Mouse (Mus musculus): ENCODE measurements around the gene Utp4. TPM values are rescaled to one million over a fixed set of nuclear protein-coding genes. Genes with fewer than 3 reads are reported as not detected.

Gene Utp4
- polyA plus RNA-seq (2014; fragmentation: Nextera tagmentation; extraction: Ambion mirVana) = 72.7 and 73.6 TPM in 2 replicates

- H3K4me3 ChIP-seq (ENCODE audit: low read depth, low read length) = peak within 1 kb of the TSS; percentile 88
- no peaks in the 10 kb centered on the region for H3K27me3 ChIP-seq (ENCODE audit: control insufficient read depth, insufficient read depth, low read length)
- WGBS = under 1% methylated on average over 63 of the region's 63 CpGs
- 0 out of 2 replicates have a peak, but pooled peaks cover 2% of the 10 kb centered on the region for H3K36me3 ChIP-seq (ENCODE audit: control insufficient read depth, insufficient read depth, low read length)
- H3K4me1 ChIP-seq (ENCODE audit: control insufficient read depth, insufficient read depth, low read length) = peaks cover 9% of the 10 kb centered on the region; the same call in 1 of the 2 replicates
- peak; percentile 96 for ATAC-seq (ENCODE audit: low FRiP score)
- H3K4me2 ChIP-seq = peak within 1 kb of the TSS; percentile 64
- peak within 1 kb of the TSS; percentile 97 for H3K9ac ChIP-seq (ENCODE audit: low read length)
- peak; percentile 98 for DNase-seq (ENCODE audit: low spot score, missing footprints)
- peak within 1 kb of the TSS; percentile 90 for H3K27ac ChIP-seq (ENCODE audit: low read depth, low read length)
- H3K9me3 ChIP-seq (ENCODE audit: control insufficient read depth, low read length) = no peaks in the 10 kb centered on the region
These were observed at the start of gene Utp4 for GRCm38 (mm10) chr8:106893481-106894156. Gene Utp4, plus strand, starts transcription at chr8:106893636.

DNA sequence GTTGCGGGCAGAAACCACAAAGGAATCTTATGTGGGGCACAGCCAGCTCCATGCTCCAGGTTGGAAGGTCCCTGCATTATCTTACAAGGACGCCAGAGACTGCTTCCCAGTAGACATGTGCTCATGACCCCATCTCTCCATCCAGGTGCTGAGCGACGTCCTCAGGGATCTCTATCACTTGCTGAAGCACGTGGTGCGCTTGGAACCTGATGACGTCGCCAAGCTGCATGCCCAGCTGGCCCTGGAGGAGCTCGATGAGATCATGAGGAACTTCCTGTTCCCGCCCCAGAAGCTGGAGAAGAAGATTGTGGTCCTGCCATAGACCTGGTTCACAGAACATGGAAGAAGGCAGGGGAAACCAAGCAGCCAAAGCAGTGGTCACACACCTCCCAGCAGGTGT lies 43.4 kb upstream of the Utp4 start:
- H3K36me3 ChIP-seq (ENCODE audit: control insufficient read depth, insufficient read depth, low read length) = no peaks in the 10 kb centered on the region
- H3K9ac ChIP-seq (ENCODE audit: low read length) = no peak overlapping the region
- no peaks in the 10 kb centered on the region for H3K27me3 ChIP-seq (ENCODE audit: control insufficient read depth, insufficient read depth, low read length)
- no peak overlapping the region for H3K4me2 ChIP-seq
- 95% methylated on average over 10 of the region's 10 CpGs for WGBS
- no peaks in the 10 kb centered on the region for H3K9me3 ChIP-seq (ENCODE audit: control insufficient read depth, low read length)
- no peak overlapping the region for H3K27ac ChIP-seq (ENCODE audit: low read depth, low read length)
- no peak overlapping the region for H3K4me3 ChIP-seq (ENCODE audit: low read depth, low read length)
- DNase-seq (ENCODE audit: low spot score, missing footprints) = no peak
- no peaks in the 10 kb centered on the region for H3K4me1 ChIP-seq (ENCODE audit: control insufficient read depth, insufficient read depth, low read length)
- no peak for ATAC-seq (ENCODE audit: low FRiP score)

- Histone ChIP-seq H3K9me3 (ENCODE audit: control insufficient read depth, low read length) (no peaks in the 10 kb centered on the region), H3K4me3 (ENCODE audit: low read depth, low read length) (no peak overlapping the region), H3K4me2 (no peak overlapping the region), H3K36me3 (ENCODE audit: control insufficient read depth, insufficient read depth, low read length) (no peaks in the 10 kb centered on the region; the same call in 1 of the 2 replicates), H3K27ac (ENCODE audit: low read depth, low read length) (no peak overlapping the region), H3K9ac (ENCODE audit: low read length) (no peak overlapping the region), H3K4me1 (ENCODE audit: control insufficient read depth, insufficient read depth, low read length) (no peaks in the 10 kb centered on the region), H3K27me3 (ENCODE audit: control insufficient read depth, insufficient read depth, low read length) (no peaks in the 10 kb centered on the region)
- 48% methylated on average over 8 of the region's 8 CpGs for WGBS
- no peak for ATAC-seq (ENCODE audit: low FRiP score)
- no peak for DNase-seq (ENCODE audit: low spot score, missing footprints)
These were observed 38.7 kb upstream of the Utp4 start for GRCm38 (mm10) chr8:106854534-106855241.

DNA sequence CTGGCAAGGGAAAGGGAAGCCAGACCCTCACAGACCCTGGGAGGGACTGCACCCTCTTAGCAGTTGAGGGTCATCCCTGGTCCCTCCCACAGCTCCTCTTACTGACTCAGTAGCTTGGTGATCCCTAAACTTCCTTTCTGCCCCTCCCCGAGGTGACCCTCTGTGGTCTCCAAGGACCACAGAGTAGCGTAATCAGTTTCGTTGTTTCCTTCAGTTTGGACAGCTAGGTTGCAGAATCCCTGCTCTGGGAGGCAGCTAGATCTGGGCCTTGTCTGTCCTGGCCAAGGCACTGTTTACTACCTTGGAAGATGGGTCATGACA lies 38.2 kb upstream of the Utp4 start:
- 82% methylated on average over 3 of the region's 3 CpGs for WGBS
- no peak overlapping the region for H3K4me2 ChIP-seq
- no peak for ATAC-seq (ENCODE audit: low FRiP score)
- H3K27me3 ChIP-seq (ENCODE audit: control insufficient read depth, insufficient read depth, low read length) = no peaks in the 10 kb centered on the region
- H3K36me3 ChIP-seq (ENCODE audit: control insufficient read depth, insufficient read depth, low read length) = no peaks in the 10 kb centered on the region; the same call in 1 of the 2 replicates
- no peak for DNase-seq (ENCODE audit: low spot score, missing footprints)
- H3K4me1 ChIP-seq (ENCODE audit: control insufficient read depth, insufficient read depth, low read length) = no peaks in the 10 kb centered on the region
- H3K9me3 ChIP-seq (ENCODE audit: control insufficient read depth, low read length) = no peaks in the 10 kb centered on the region
- no peak overlapping the region for H3K4me3 ChIP-seq (ENCODE audit: low read depth, low read length)
- no peak overlapping the region for H3K27ac ChIP-seq (ENCODE audit: low read depth, low read length)
- H3K9ac ChIP-seq (ENCODE audit: low read length) = no peak overlapping the region

DNA sequence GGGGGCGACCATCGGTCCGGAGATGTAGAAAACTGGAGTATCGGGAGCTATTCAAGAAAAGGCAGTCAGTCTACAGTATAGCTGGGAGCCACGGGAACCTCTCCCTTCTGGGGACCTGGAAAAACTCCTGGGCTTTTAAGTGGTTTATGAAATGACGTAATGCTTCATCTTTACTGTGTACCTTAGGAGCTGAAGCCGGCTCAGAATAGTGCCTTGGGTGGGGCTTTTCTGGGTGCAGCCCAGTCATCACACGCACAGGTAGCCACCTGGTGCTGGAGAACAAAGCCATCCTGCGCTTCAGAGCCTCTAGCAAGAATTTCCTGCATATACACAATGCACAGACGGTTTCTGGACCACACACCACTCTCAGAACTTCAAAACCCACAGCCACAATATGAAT lies 30.6 kb upstream of the Utp4 start:
- H3K27ac ChIP-seq (ENCODE audit: low read depth, low read length) = no peak overlapping the region
- H3K9ac ChIP-seq (ENCODE audit: low read length) = no peak overlapping the region
- DNase-seq (ENCODE audit: low spot score, missing footprints) (no peak), ATAC-seq (ENCODE audit: low FRiP score) (no peak)
- no peak overlapping the region for H3K4me2 ChIP-seq
- H3K27me3 ChIP-seq (ENCODE audit: control insufficient read depth, insufficient read depth, low read length) = no peaks in the 10 kb centered on the region
- no peaks in the 10 kb centered on the region for H3K4me1 ChIP-seq (ENCODE audit: control insufficient read depth, insufficient read depth, low read length)
- H3K4me3 ChIP-seq (ENCODE audit: low read depth, low read length) = no peak overlapping the region
- no peaks in the 10 kb centered on the region for H3K9me3 ChIP-seq (ENCODE audit: control insufficient read depth, low read length)
- 92% methylated on average over 10 of the region's 10 CpGs for WGBS
- H3K36me3 ChIP-seq (ENCODE audit: control insufficient read depth, insufficient read depth, low read length) = no peaks in the 10 kb centered on the region

- Histone ChIP-seq H3K36me3 (ENCODE audit: control insufficient read depth, insufficient read depth, low read length) (no peaks in the 10 kb centered on the region), H3K27me3 (ENCODE audit: control insufficient read depth, insufficient read depth, low read length) (peaks cover 15% of the 10 kb centered on the region), H3K27ac (ENCODE audit: low read depth, low read length) (no peak overlapping the region), H3K4me2 (no peak overlapping the region), H3K4me1 (ENCODE audit: control insufficient read depth, insufficient read depth, low read length) (peaks cover 3% of the 10 kb centered on the region; the same call in 1 of the 2 replicates), H3K4me3 (ENCODE audit: low read depth, low read length) (no peak overlapping the region), H3K9me3 (ENCODE audit: control insufficient read depth, low read length) (no peaks in the 10 kb centered on the region), H3K9ac (ENCODE audit: low read length) (no peak overlapping the region)
- ATAC-seq (ENCODE audit: low FRiP score) (no peak), DNase-seq (ENCODE audit: low spot score, missing footprints) (no peak)
- 81% methylated on average over 9 of the region's 9 CpGs for WGBS
These were observed 28.1 kb upstream of the Utp4 start for GRCm38 (mm10) chr8:106865354-106865753.

GRCm38 (mm10) chr8:106870051-106870450 lies 23.4 kb upstream of the Utp4 start, which contains the start of gene Has3:
Gene Has3, plus strand, starts transcription at chr8:106870242.
- peaks cover 3% of the 10 kb centered on the region; the same call in 1 of the 2 replicates for H3K36me3 ChIP-seq (ENCODE audit: control insufficient read depth, insufficient read depth, low read length)
- H3K4me3 ChIP-seq (ENCODE audit: low read depth, low read length) = peak within 1 kb of the TSS; percentile 51
- ATAC-seq (ENCODE audit: low FRiP score) (no peak), DNase-seq (ENCODE audit: low spot score, missing footprints) (peak; percentile 96)
- H3K27me3 ChIP-seq (ENCODE audit: control insufficient read depth, insufficient read depth, low read length) = peaks cover 35% of the 10 kb centered on the region
- H3K4me1 ChIP-seq (ENCODE audit: control insufficient read depth, insufficient read depth, low read length) = peaks cover 22% of the 10 kb centered on the region
- 2% methylated on average over 18 of the region's 18 CpGs for WGBS
- H3K9ac ChIP-seq (ENCODE audit: low read length) = peak within 1 kb of the TSS; percentile 66
- peak within 1 kb of the TSS; percentile 97 for H3K4me2 ChIP-seq
- H3K27ac ChIP-seq (ENCODE audit: low read depth, low read length) = no peak within 1 kb of the TSS
- no peaks in the 10 kb centered on the region for H3K9me3 ChIP-seq (ENCODE audit: control insufficient read depth, low read length)

DNA sequence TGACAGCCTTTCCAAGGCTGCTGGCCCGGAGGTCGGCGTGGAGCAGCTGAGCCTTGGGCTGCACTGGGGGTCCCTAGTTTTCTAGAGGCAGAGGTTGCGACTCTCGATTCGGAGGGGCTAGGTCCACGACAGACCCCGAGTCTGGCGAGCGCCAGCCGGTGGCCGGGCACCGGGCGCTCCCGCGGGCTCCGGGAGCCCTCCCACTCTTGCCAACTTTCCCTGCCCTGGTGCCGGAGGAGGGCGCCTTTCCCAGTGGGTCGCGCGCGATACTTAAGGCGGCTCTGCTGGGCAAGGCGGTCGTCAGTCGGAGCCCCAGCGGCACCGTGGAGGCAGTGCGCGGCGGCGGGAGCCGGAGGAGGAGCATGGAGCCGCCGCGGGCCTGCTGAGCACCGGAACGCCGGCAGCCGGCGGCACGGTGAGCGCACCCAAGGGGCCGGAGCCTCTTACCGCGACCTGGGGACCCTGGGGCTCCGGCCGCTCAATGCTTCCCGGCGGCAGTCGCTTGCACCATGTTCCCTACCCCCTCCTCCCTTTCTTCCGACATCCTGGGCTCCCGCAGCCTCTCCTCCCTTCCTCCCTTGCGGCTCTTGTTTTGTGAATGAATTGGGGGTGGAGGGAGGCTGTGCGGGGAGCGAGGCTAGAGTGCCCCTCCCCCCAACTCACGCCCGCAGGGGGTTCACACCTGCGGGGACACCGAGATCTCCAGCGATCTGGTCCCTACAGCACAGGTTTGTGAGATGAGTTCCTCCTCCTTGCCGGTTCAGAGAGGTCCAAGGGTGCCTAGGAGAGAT lies 22.7 kb upstream of the Utp4 start:
- peak overlapping the region; percentile 97 for H3K4me2 ChIP-seq
- H3K9ac ChIP-seq (ENCODE audit: low read length) = peak overlapping the region; percentile 66
- under 1% methylated on average over 60 of the region's 63 CpGs for WGBS
- H3K9me3 ChIP-seq (ENCODE audit: control insufficient read depth, low read length) = no peaks in the 10 kb centered on the region
- H3K27me3 ChIP-seq (ENCODE audit: control insufficient read depth, insufficient read depth, low read length) = peaks cover 35% of the 10 kb centered on the region
- DNase-seq (ENCODE audit: low spot score, missing footprints) (peak; percentile 95), ATAC-seq (ENCODE audit: low FRiP score) (peak; percentile 74)
- H3K4me3 ChIP-seq (ENCODE audit: low read depth, low read length) = peak overlapping the region; percentile 51
- H3K27ac ChIP-seq (ENCODE audit: low read depth, low read length) = no peak overlapping the region
- H3K4me1 ChIP-seq (ENCODE audit: control insufficient read depth, insufficient read depth, low read length) = peaks cover 22% of the 10 kb centered on the region
- peaks cover 3% of the 10 kb centered on the region; the same call in 1 of the 2 replicates for H3K36me3 ChIP-seq (ENCODE audit: control insufficient read depth, insufficient read depth, low read length)
